Mouse (Mus musculus) midbrain, embryonic 11.5 days (tissue): ENCODE measurements around the gene Chaf1b. TPM values are rescaled to one million over a fixed set of nuclear protein-coding genes. Genes with fewer than 3 reads are reported as not detected.

ENCODE experiments used
- ATAC-seq: fragments of 200-750 bp; cut with Nextera tagmentation; 2 replicates; pipeline ENCODE4 v1.8.0; 2017; ENCODE audit warnings: moderate TSS enrichment, moderate library complexity; ENCODE audit not compliant: low FRiP score
- DNase-seq: peaks from one replicate; pipeline ENCODE4 v3.0.0; 2015; ENCODE audit warnings: low spot score; ENCODE audit errors: missing footprints
- H3K27ac ChIP-seq: fragments of 300-500 bp; sonication (generic); 2 replicates; pipeline ENCODE4 v1.5.1; 2014; ENCODE audit warnings: low read depth, low read length
- H3K27me3 ChIP-seq: fragments of 300-500 bp; sonication (generic); 2 replicates; pipeline ENCODE4 v1.6.1; 2014; ENCODE audit warnings: mild to moderate bottlenecking, low read length, moderate library complexity, mixed read lengths; ENCODE audit not compliant: control insufficient read depth, insufficient read depth
- H3K36me3 ChIP-seq: fragments of 300-500 bp; sonication (generic); 2 replicates; pipeline ENCODE4 v1.6.1; 2014; ENCODE audit warnings: mild to moderate bottlenecking, low read length, moderate library complexity, mixed read lengths; ENCODE audit not compliant: control insufficient read depth, insufficient read depth
- H3K4me1 ChIP-seq: fragments of 300-500 bp; sonication (generic); 2 replicates; pipeline ENCODE4 v1.6.1; 2014; ENCODE audit warnings: low read length; ENCODE audit not compliant: control insufficient read depth, insufficient read depth
- H3K4me2 ChIP-seq: fragments of 300-500 bp; sonication (generic); 2 replicates; pipeline ENCODE4 v1.6.1; 2014; ENCODE audit warnings: mild to moderate bottlenecking, moderate library complexity
- H3K4me3 ChIP-seq: fragments of 300-500 bp; sonication (generic); 2 replicates; pipeline ENCODE4 v1.5.1; 2014; ENCODE audit warnings: low read depth, low read length
- H3K9ac ChIP-seq: fragments of 300-500 bp; sonication (generic); 2 replicates; pipeline ENCODE4 v1.6.1; 2014; ENCODE audit warnings: low read length
- H3K9me3 ChIP-seq: fragments of 300-500 bp; sonication (generic); 2 replicates; pipeline ENCODE4 v1.6.1; 2016; ENCODE audit warnings: low read length; ENCODE audit not compliant: control insufficient read depth
- WGBS: fragments of 180-500 bp; shearing (Covaris S2); extraction: QIAGEN DNeasy Blood & Tissue Kit; methylation state at CpG from one replicate; pipeline ENCODE4 v1.1.7; 2014; 5-methylcytosine and 5-hydroxymethylcytosine counted together
- polyA plus RNA-seq: library from polyadenylated mRNA; unstranded; fragments of >200 nt; fragmentation: Nextera tagmentation; extraction: Ambion mirVana; gene quantifications from 2 replicates; pipeline ENCODE4 v1.2.1, GENCODE M21; 2014

The Chaf1b gene
- polyA plus RNA-seq, 1 experiment from 2014 or later: 102 TPM

DNA sequence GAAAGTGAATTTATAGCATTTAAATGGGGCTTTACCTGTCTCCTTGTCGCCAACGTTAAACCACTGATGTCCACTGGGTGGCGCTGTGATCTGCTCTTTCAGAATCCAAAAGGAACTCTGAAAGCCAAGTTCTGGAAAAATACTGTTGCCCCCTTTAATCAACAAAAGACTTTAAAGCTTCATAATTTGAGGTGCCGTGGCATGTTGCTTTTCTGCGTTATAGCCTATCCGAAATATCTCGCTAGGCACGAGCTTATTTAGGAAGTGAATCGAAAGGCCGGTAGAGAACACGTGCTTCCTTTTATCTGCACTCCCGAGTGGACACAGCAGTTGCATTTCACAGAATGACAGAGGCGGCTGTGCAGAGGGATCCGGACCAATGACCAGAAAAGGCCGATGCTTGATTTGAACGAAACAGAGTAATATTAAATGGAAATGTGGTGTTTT lies 54.7 kb downstream of the Chaf1b start:
- Histone ChIP-seq H3K9me3 (no peaks in the 10 kb centered on the region), H3K36me3 (no peaks in the 10 kb centered on the region), H3K4me3 (peak overlapping the region; percentile 18; the same call in 1 of the 2 replicates), H3K4me1 (peaks cover 2% of the 10 kb centered on the region), H3K4me2 (peak overlapping the region; percentile 40), H3K27ac (no peak overlapping the region), H3K27me3 (peaks cover 8% of the 10 kb centered on the region; the same call in 1 of the 2 replicates), H3K9ac (peak overlapping the region; percentile 43; the same call in 1 of the 2 replicates)
- 12% methylated on average over 16 of the region's 16 CpGs for WGBS
- peak; percentile 99 for DNase-seq
- no peak for ATAC-seq

DNA sequence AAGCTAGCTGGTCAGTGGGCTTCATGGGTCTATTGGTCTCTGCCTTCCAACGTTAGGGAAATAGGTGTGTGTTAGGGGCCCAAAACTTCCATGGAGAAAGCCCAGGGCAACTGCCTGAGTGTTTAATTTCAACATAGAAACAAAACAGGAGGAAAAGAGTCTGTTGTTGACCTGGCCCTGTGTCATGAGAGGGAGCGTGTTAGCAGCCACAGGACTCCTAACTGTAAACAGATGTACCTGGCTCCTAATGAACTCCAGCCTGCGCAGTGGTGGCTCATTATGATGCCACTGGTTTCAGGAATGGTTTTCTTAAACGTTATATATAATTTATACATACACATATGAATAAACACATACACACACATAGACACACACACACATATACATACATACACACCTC lies 56.3 kb downstream of the Chaf1b start:
- H3K9me3 ChIP-seq: no peaks in the 10 kb centered on the region
- H3K4me1 ChIP-seq: peaks cover under 1% of the 10 kb centered on the region
- no peak overlapping the region for H3K4me3 ChIP-seq
- WGBS: 81% methylated on average over 4 of the region's 4 CpGs
- no peak overlapping the region for H3K9ac ChIP-seq
- DNase-seq: no peak
- H3K27ac ChIP-seq: no peak overlapping the region
- no peak for ATAC-seq
- peaks cover 5% of the 10 kb centered on the region; the same call in 1 of the 2 replicates for H3K27me3 ChIP-seq
- H3K36me3 ChIP-seq: no peaks in the 10 kb centered on the region
- no peak overlapping the region for H3K4me2 ChIP-seq

- Histone ChIP-seq H3K4me3 (no peak overlapping the region), H3K27ac (no peak overlapping the region), H3K4me2 (no peak overlapping the region), H3K9me3 (no peaks in the 10 kb centered on the region), H3K4me1 (no peaks in the 10 kb centered on the region), H3K9ac (no peak overlapping the region), H3K36me3 (no peaks in the 10 kb centered on the region), H3K27me3 (no peaks in the 10 kb centered on the region)
- ATAC-seq (no peak), DNase-seq (peak; percentile 77)
- 85% methylated on average over 10 of the region's 10 CpGs for WGBS
These were observed 58.3 kb downstream of the Chaf1b start for GRCm38 (mm10) chr16:93941781-93942567.

DNA sequence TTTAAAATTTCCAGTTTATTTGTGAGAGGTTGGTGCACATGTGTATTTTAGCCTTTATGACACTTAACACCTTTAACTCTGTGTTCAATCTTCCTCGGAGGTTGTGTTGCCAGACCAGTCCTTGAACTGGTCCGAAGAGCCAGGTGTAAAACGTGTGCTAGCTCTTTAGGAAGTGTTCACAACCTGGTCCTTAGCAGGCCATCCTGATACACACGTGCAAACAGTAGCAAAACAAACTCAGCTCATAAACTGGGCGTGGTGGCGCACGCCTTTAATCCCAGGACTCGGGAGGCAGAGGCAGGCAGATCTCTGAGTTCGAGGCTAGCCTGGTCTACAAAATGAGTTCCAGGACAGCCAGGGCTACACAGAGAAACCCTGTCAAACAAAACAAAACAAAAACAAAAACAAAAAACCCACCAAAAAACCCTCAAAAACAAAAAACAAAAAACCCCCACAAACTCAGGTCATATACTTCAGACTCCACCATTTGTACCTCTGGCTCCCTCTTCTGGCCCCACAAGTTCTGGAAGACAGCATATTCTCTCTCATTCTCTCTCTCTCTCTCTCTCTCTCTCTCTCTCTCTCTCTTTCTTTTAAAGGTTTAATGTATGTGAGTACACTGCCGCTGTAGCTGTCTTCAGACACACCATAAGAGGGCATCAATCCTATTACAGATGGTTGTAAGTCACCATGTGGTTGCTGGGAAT lies 59.2 kb downstream of the Chaf1b start:
- WGBS: 92% methylated on average over 10 of the region's 10 CpGs

DNA sequence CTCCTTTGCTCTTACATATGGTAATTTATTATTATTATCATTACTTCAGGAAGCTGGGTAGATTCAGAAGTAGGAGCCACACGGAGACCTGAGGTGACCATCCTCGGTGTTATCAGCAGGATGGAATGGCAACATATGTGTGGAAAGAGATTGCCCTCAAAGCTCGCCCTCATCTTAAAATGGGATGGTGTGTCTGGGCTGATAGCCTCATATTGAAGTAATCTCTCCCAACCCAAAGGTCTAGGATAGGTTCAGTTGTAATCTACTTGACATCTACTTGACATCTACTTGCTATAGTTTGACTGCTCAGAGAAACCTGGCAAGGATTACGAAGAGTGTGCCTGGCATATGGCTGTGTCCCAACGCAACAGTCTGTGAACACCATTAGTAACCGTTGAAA lies 60.6 kb downstream of the Chaf1b start:
- Histone ChIP-seq H3K27ac (no peak overlapping the region), H3K4me2 (no peak overlapping the region), H3K4me1 (no peaks in the 10 kb centered on the region), H3K27me3 (no peaks in the 10 kb centered on the region), H3K9ac (no peak overlapping the region), H3K9me3 (no peaks in the 10 kb centered on the region), H3K4me3 (no peak overlapping the region), H3K36me3 (no peaks in the 10 kb centered on the region)
- DNase-seq: peak; percentile 35
- ATAC-seq: no peak
- WGBS: 90% methylated on average over 6 of the region's 6 CpGs

More for the DNA sequence above, 59.2 kb downstream of the Chaf1b start:
- Histone ChIP-seq H3K9ac (no peak overlapping the region), H3K4me3 (no peak overlapping the region), H3K4me2 (no peak overlapping the region), H3K9me3 (no peaks in the 10 kb centered on the region), H3K4me1 (no peaks in the 10 kb centered on the region), H3K27me3 (no peaks in the 10 kb centered on the region), H3K36me3 (no peaks in the 10 kb centered on the region), H3K27ac (no peak overlapping the region)
- ATAC-seq (no peak), DNase-seq (peak; percentile 78)

DNA sequence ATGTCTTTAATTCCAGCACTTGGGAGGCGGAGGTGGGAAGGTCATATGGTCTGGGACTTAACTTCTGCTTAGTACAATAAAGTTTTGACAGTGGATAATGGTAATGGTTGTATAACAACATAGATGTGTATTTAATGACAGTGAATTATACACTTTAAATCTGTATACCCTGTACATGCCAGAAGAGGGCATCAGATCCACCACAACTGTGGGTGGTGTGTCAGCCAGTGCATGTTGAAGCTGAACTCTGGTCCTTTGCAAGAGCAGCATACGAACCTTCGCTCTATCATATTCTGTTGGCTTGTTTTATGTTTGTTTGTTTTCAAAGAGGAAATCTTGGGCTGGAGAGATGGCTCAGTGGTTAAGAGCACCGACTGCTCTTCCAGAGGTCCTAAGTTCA lies 63.7 kb downstream of the Chaf1b start:
- no peak overlapping the region for H3K27ac ChIP-seq
- 92% methylated on average over 4 of the region's 4 CpGs for WGBS
- no peaks in the 10 kb centered on the region for H3K36me3 ChIP-seq
- no peak for ATAC-seq
- no peaks in the 10 kb centered on the region for H3K4me1 ChIP-seq
- no peaks in the 10 kb centered on the region for H3K27me3 ChIP-seq
- no peak overlapping the region for H3K9ac ChIP-seq
- peak; percentile 57 for DNase-seq
- H3K9me3 ChIP-seq: no peaks in the 10 kb centered on the region
- H3K4me3 ChIP-seq: no peak overlapping the region
- no peak overlapping the region for H3K4me2 ChIP-seq

Other genes with a start within 250 kb of the Chaf1b start
- 0.72 and 1.1 TPM in 2 replicates for gene Cbr3, start 200.7 kb upstream of the Chaf1b start, polyA plus RNA-seq
- 11.7 and 12.7 TPM in 2 replicates for gene Dop1b, start 172.0 kb upstream of the Chaf1b start, polyA plus RNA-seq
- 27.7 and 29.6 TPM in 2 replicates for gene Morc3, start 51.8 kb upstream of the Chaf1b start, polyA plus RNA-seq
- gene Cldn14, start 124.9 kb downstream of the Chaf1b start, polyA plus RNA-seq: not detected in 2 replicates
- 1.8 and 2.3 TPM in 2 replicates for gene Sim2, start 201.0 kb downstream of the Chaf1b start, polyA plus RNA-seq